Mouse (Mus musculus): ENCODE measurements at regions not wholly inside any gene's neighbourhood (a gene's known extent, or its start where the extent isn't known, plus 50 kb on each side); places are given as distances from the start of the nearest gene placed in this dataset.

DNA sequence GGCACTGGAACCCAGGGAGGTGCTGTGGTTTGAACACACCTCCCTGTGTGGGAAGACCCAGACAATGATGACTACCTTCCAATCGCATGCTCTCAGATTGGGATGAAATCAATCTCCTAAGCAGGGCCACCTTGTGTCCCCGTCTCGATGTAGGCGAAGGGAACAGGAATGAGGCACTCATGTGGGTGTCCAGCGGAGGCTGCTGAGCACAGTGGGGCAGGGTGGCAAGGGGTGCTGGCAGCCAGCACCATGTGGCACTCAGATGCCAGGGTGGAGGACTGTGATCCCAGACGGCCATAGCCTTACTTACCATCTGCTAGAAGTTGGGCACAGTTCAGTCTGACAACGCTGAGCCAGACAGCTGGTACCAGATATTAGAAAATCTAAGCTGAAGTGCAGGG, 137.2 kb upstream of the Sox11 start:
- Histone ChIP-seq H3K4me3 (ENCODE audit: low read depth, low read length) (no peak overlapping the region), H3K27ac (ENCODE audit: insufficient read depth, low read depth, low read length) (no peak overlapping the region), H3K36me3 (ENCODE audit: control insufficient read depth, insufficient read depth, low read length) (no peaks in the 10 kb centered on the region), H3K4me1 (ENCODE audit: control insufficient read depth, insufficient read depth, insufficient read length, low read length) (no peaks in the 10 kb centered on the region), H3K27me3 (ENCODE audit: control insufficient read depth, insufficient read depth, low read length) (no peaks in the 10 kb centered on the region)
- 87% methylated on average over 7 of the region's 7 CpGs for WGBS
- TF ChIP-seq CTCF (IDR thresholded peaks at IDR 0.05; ENCODE audit: extremely low read depth, insufficient read length, insufficient replicate concordance, low read depth, low read length) = no peak
- TF ChIP-seq POLR2A (IDR thresholded peaks at IDR 0.05; ENCODE audit: low read depth, low read length) = no peak

- Histone ChIP-seq H3K36me3 (ENCODE audit: control insufficient read depth, insufficient read depth, low read length) (no peaks in the 10 kb centered on the region), H3K4me1 (ENCODE audit: control insufficient read depth, insufficient read depth, insufficient read length, low read length) (no peaks in the 10 kb centered on the region), H3K4me3 (ENCODE audit: low read depth, low read length) (no peak overlapping the region), H3K27me3 (ENCODE audit: control insufficient read depth, insufficient read depth, low read length) (no peaks in the 10 kb centered on the region), H3K27ac (ENCODE audit: insufficient read depth, low read depth, low read length) (no peak overlapping the region)
- TF ChIP-seq CTCF (IDR thresholded peaks at IDR 0.05; ENCODE audit: extremely low read depth, insufficient read length, insufficient replicate concordance, low read depth, low read length) = no peak
- TF ChIP-seq POLR2A (IDR thresholded peaks at IDR 0.05; ENCODE audit: low read depth, low read length) = no peak
- WGBS = 49% methylated on average over 4 of the region's 4 CpGs
These were observed 132.3 kb upstream of the Sox11 start for GRCm38 (mm10) chr12:27474631-27475030.

DNA sequence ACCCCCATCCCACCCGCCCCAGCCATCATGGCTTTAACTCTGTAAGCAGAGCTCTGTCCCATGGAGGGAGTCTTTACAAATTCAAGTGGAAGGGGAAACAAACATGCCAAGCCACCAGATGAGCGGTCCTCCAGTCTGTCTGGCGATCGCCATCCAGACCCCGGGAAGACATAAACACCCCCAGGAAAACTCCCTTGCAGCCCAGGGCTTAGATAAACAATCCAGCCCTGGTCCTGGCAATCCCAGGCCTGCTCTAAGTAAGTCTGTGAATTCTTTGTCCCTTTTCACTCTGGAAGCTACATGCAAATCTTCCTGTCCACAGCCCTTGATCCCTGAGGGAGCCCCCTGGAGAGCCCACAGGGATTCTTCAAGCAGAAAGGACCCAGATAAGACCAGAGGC, 129.2 kb upstream of the Sox11 start:
- Histone ChIP-seq H3K36me3 (ENCODE audit: control insufficient read depth, insufficient read depth, low read length) (no peaks in the 10 kb centered on the region), H3K27me3 (ENCODE audit: control insufficient read depth, insufficient read depth, low read length) (no peaks in the 10 kb centered on the region), H3K4me3 (ENCODE audit: low read depth, low read length) (no peak overlapping the region), H3K4me1 (ENCODE audit: control insufficient read depth, insufficient read depth, insufficient read length, low read length) (no peaks in the 10 kb centered on the region), H3K27ac (ENCODE audit: insufficient read depth, low read depth, low read length) (no peak overlapping the region)
- TF ChIP-seq POLR2A (IDR thresholded peaks at IDR 0.05; ENCODE audit: low read depth, low read length) (no peak), CTCF (IDR thresholded peaks at IDR 0.05; ENCODE audit: extremely low read depth, insufficient read length, insufficient replicate concordance, low read depth, low read length) (no peak)
- 72% methylated on average over 5 of the region's 5 CpGs for WGBS

- Histone ChIP-seq H3K27me3 (ENCODE audit: control insufficient read depth, insufficient read depth, low read length) (no peaks in the 10 kb centered on the region), H3K4me1 (ENCODE audit: control insufficient read depth, insufficient read depth, insufficient read length, low read length) (no peaks in the 10 kb centered on the region), H3K27ac (ENCODE audit: insufficient read depth, low read depth, low read length) (no peak overlapping the region), H3K36me3 (ENCODE audit: control insufficient read depth, insufficient read depth, low read length) (no peaks in the 10 kb centered on the region), H3K4me3 (ENCODE audit: low read depth, low read length) (no peak overlapping the region)
- TF ChIP-seq POLR2A (IDR thresholded peaks at IDR 0.05; ENCODE audit: low read depth, low read length) = no peak
- no peak for TF ChIP-seq CTCF (IDR thresholded peaks at IDR 0.05; ENCODE audit: extremely low read depth, insufficient read length, insufficient replicate concordance, low read depth, low read length)
These were observed 128.0 kb upstream of the Sox11 start for GRCm38 (mm10) chr12:27470346-27470745.

DNA sequence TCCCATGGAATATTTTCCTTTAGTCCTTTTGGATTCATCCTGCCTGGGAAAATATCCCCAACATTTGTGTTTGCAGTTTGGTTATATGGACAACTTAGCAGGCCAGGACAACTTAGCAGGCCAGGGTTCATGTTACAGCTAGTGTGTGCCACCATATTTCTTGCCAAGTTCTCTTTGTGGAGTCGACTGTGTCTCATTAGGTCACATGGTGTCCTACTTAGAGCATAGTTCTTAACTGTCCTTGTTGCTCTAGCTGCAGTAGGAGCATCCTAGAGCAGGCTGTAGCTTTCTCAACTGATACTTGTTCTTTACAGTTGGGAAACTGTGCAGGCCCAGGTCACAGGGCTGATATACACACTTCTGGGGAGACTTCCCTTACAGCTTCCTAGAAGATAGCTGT, 126.4 kb upstream of the Sox11 start:
- no peak overlapping the region for H3K27ac ChIP-seq (ENCODE audit: insufficient read depth, low read depth, low read length)
- TF ChIP-seq CTCF (IDR thresholded peaks at IDR 0.05; ENCODE audit: extremely low read depth, insufficient read length, insufficient replicate concordance, low read depth, low read length) (no peak), POLR2A (IDR thresholded peaks at IDR 0.05; ENCODE audit: low read depth, low read length) (no peak)
- no peaks in the 10 kb centered on the region for H3K4me1 ChIP-seq (ENCODE audit: control insufficient read depth, insufficient read depth, insufficient read length, low read length)
- no peak overlapping the region for H3K4me3 ChIP-seq (ENCODE audit: low read depth, low read length)
- WGBS = 68% methylated on average over 1 of the region's 1 CpGs
- no peaks in the 10 kb centered on the region for H3K36me3 ChIP-seq (ENCODE audit: control insufficient read depth, insufficient read depth, low read length)
- H3K27me3 ChIP-seq (ENCODE audit: control insufficient read depth, insufficient read depth, low read length) = no peaks in the 10 kb centered on the region

DNA sequence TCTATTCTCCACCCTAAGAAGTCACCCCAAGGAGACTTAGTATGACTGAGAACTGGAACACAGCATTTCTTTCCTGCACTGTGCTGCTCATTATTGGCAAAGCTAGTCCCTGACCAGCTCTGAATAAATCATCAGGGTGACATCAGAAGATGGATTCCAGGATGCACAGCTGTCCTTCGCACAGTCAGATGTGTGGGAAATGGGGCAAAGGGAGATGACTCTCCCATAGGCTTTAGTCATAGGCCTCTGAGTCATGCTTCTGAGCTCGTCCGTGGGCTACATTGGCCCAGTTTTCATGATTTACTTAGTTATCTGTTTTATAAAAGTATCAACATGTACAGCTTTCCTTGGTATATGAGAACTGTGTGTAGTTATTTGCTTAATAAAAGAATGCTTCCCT, 125.8 kb upstream of the Sox11 start:
- 77% methylated on average over 3 of the region's 3 CpGs for WGBS
- Histone ChIP-seq H3K36me3 (ENCODE audit: control insufficient read depth, insufficient read depth, low read length) (no peaks in the 10 kb centered on the region), H3K4me3 (ENCODE audit: low read depth, low read length) (no peak overlapping the region), H3K27ac (ENCODE audit: insufficient read depth, low read depth, low read length) (no peak overlapping the region), H3K27me3 (ENCODE audit: control insufficient read depth, insufficient read depth, low read length) (no peaks in the 10 kb centered on the region), H3K4me1 (ENCODE audit: control insufficient read depth, insufficient read depth, insufficient read length, low read length) (no peaks in the 10 kb centered on the region)
- TF ChIP-seq CTCF (IDR thresholded peaks at IDR 0.05; ENCODE audit: extremely low read depth, insufficient read length, insufficient replicate concordance, low read depth, low read length) (no peak), POLR2A (IDR thresholded peaks at IDR 0.05; ENCODE audit: low read depth, low read length) (no peak)

- H3K36me3 ChIP-seq (ENCODE audit: control insufficient read depth, insufficient read depth, low read length) = no peaks in the 10 kb centered on the region
- no peak overlapping the region for H3K4me3 ChIP-seq (ENCODE audit: low read depth, low read length)
- H3K27me3 ChIP-seq (ENCODE audit: control insufficient read depth, insufficient read depth, low read length) = no peaks in the 10 kb centered on the region
- H3K27ac ChIP-seq (ENCODE audit: insufficient read depth, low read depth, low read length) = no peak overlapping the region
- TF ChIP-seq POLR2A (IDR thresholded peaks at IDR 0.05; ENCODE audit: low read depth, low read length) (no peak), CTCF (IDR thresholded peaks at IDR 0.05; ENCODE audit: extremely low read depth, insufficient read length, insufficient replicate concordance, low read depth, low read length) (no peak)
- WGBS = 76% methylated on average over 3 of the region's 3 CpGs
- H3K4me1 ChIP-seq (ENCODE audit: control insufficient read depth, insufficient read depth, insufficient read length, low read length) = no peaks in the 10 kb centered on the region
These were observed 123.3 kb upstream of the Sox11 start for GRCm38 (mm10) chr12:27465499-27466150.

Measured in small intestine, adult 2 months (tissue).